Mouse (Mus musculus) ES-Bruce4 (cell line): Measurements from ENCODE around the gene Rasgrf2.

Experiments used
- CTCF ChIP-seq: IDR thresholded peaks from one replicate; pipeline ENCODE4 v1.8.1; 2011; ENCODE audit warnings: low read depth, low read length
- EP300 ChIP-seq: IDR thresholded peaks from 2 replicates; pipeline ENCODE4 v1.6.1; 2011; ENCODE audit warnings: low read depth, low read length; ENCODE audit not compliant: insufficient read depth
- POLR2A ChIP-seq: IDR thresholded peaks from one replicate; pipeline ENCODE4 v1.8.1; 2011; ENCODE audit warnings: low read length; ENCODE audit not compliant: insufficient read depth

DNA sequence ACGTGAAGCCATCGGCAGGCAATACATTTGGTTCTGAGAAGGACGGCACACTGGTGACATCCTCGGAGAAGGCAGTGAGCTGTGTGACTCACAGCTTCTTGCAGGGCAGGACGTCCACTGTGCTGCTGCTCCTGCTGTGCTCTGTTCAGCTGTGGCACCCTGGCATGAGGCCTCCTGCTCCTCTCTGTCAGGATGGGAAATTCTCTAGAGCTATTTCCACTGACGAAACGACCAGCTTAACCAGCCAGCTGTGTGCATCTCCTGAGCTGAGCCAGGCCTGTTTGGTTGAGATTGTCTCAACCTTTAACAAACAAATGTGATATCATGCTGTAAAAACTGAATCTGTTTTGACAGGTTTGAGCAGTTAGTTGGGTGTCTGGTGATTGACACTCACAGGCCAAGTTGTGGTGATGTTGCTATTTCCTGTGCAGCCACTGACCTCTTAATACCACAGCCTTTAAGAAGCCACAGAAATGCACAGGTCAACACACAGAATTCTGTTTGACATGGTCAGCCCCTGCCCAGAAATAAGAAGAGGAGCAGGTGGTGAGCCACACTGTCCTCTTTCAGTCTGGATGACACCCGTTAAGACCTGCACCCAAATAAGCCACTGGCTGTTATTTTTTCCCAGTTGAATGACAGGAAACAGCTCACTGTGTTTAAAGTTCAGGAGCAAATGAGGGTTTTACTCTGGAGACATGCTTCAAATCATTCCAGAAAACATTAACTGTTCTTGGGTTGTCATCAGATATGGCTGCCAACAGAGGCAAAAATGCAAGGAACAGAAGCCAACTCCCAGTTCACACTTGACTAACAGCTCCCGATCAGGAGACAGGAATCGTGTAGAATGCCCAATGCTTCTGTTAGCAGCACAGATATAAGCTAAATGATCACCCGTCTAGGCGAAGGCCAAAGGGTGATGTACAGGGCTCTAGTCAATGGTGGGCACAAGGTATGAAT lies 36.0 kb downstream of the Rasgrf2 start:
- TF ChIP-seq CTCF (no peak), POLR2A (no peak), EP300 (no peak)
